Mouse (Mus musculus) olfactory bulb, adult 2 months (tissue): ENCODE results near the gene Fbxl20.

ENCODE experiments used
- CTCF ChIP-seq: fragments of 200-500 bp; IDR thresholded peaks from 2 replicates; pipeline ENCODE4 v1.5.1; 2012; ENCODE audit warnings: low read depth, mild to moderate bottlenecking, low read length, moderate library complexity; ENCODE audit not compliant: insufficient read depth
- POLR2A ChIP-seq: fragments of 200-500 bp; IDR thresholded peaks from 2 replicates; pipeline ENCODE4 v1.6.1; 2012; ENCODE audit warnings: mild to moderate bottlenecking, low read depth, low read length, moderate library complexity; ENCODE audit not compliant: insufficient read depth

DNA sequence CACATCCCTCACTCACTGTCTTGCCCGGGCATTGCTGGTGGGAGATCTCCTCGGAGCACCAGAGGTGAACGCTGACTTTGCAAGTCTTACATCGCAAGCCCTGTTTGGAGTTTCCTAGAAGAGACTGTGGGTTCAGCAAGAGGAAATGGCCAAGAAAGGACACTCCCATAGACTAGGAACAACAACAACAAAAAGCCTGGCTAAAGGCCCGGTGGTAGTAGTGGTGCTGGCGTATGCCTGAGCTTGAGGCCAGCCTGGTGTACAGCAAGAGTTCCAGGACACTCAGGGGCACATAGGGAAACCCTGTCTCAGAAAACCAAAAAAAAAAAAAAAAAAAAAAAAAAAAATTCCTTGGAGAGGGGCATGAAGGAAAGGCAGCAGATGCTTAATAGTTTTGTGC, 107.5 kb downstream of the Fbxl20 start:
- TF ChIP-seq CTCF (no peak), POLR2A (no peak)
